ENCODE assay signal across 16 mouse cellular contexts in genomic region chr17:44637181-44637880, GRCm38 (mm10).
A peak's percentile ranks its signal among the peaks of the same experiment; 100 is the strongest.
DNase-seq lines count a peak whose midpoint lies in the region; ATAC-seq and TF ChIP-seq lines count a peak whose summit lies in the region.
"Had no signal": no experiment of that assay in that cellular context is flagged by ENCODE, and none has a peak within 500 bp of the region (broad histone marks: within the 10 kb centered on the region; RNA-seq: fewer than 3 reads in every experiment).

No protein-coding gene starts in this region.

- no peak overlapping the region for H3K27ac ChIP-seq in kidney, postnatal 0 days
- H3K27ac ChIP-seq: gastrocnemius, adult 2 months; stomach, embryonic 15.5 days had no signal

- no peaks in the 10 kb centered on the region for H3K27me3 ChIP-seq in kidney, postnatal 0 days (ENCODE audit: insufficient read depth, low read length)
- H3K27me3 ChIP-seq: Patski; stomach, embryonic 15.5 days had no signal

- intact Hi-C loops in left cerebral cortex, postnatal 36 days (cut with DNase I): no loop called here

- peak; percentile 67 to 77 for DNase-seq in frontal cortex, adult 2 months (ENCODE audit: extremely low spot score in 1 of 2, low spot score in 1 of 2)
- DNase-seq in frontal cortex, postnatal 25 days (ENCODE audit: low spot score in 2 of 2): no peak
- peak; percentile 47 for DNase-seq in kidney, postnatal 0 days (ENCODE audit: low spot score)
- DNase-seq in kidney, adult 8-10 months: no peak
- DNase-seq in brain, adult 2 months (ENCODE audit: low read depth, low spot score): peak; percentile 83
- DNase-seq in left cerebral cortex, postnatal 36 days (ENCODE audit: low spot score in 2 of 2): peak; percentile 58 to 59
- DNase-seq in thymus, adult 18-20 months: no peak
- DNase-seq: B cell, adult 2 months; embryo, embryonic 11 days; gastrocnemius, adult 2 months; lung, embryonic 14.5 days; midbrain, embryonic 14.5 days; thymus, postnatal 36 days had no signal

- TF ChIP-seq CTCF in kidney, postnatal 0 days (IDR thresholded peaks at IDR 0.05; ENCODE audit: low read depth): no peak

- 51% methylated on average over 10 of the region's 10 CpGs for WGBS in kidney, postnatal 0 days

- H3K4me3 ChIP-seq in kidney, postnatal 0 days (replicated peaks; ENCODE audit: low read depth, low read length): no peak overlapping the region
- H3K4me3 ChIP-seq: gastrocnemius, adult 2 months; stomach, embryonic 15.5 days had no signal

- no peak; the same call in 1 of the 2 replicates for ATAC-seq in kidney, postnatal 0 days (replicated peaks; ENCODE audit: low FRiP score, low read depth)
- ATAC-seq: hindbrain, embryonic 16.5 days; Patski had no signal

- no peaks in the 10 kb centered on the region for H3K4me1 ChIP-seq in kidney, postnatal 0 days (replicated peaks; ENCODE audit: insufficient read depth, low read length)
- H3K4me1 ChIP-seq: stomach, embryonic 15.5 days had no signal

- no peaks in the 10 kb centered on the region for H3K36me3 ChIP-seq in kidney, postnatal 0 days (ENCODE audit: insufficient read depth, low read length)
- H3K36me3 ChIP-seq: stomach, embryonic 15.5 days had no signal

- no peaks in the 10 kb centered on the region for H3K9me3 ChIP-seq in kidney, postnatal 0 days (replicated peaks; ENCODE audit: low read length)
- H3K9me3 ChIP-seq: stomach, embryonic 15.5 days had no signal

- no peak overlapping the region for H3K4me2 ChIP-seq in kidney, postnatal 0 days (ENCODE audit: low read length)
- H3K4me2 ChIP-seq: lung, embryonic 14.5 days; stomach, embryonic 15.5 days had no signal

- H3K9ac ChIP-seq in kidney, postnatal 0 days (ENCODE audit: low read depth, low read length): no peak overlapping the region
- H3K9ac ChIP-seq: lung, embryonic 14.5 days; stomach, embryonic 15.5 days had no signal

Comparison
In these comparisons a context has a peak if more than half of its experiments do, and no peak if none do; other contexts are left out.
1. DNase-seq: peak in frontal cortex, adult 2 months (2 of 2), kidney, postnatal 0 days (single experiment), brain, adult 2 months (single experiment) and left cerebral cortex, postnatal 36 days (2 of 2); none in frontal cortex, postnatal 25 days (0 of 2), kidney, adult 8-10 months (0 of 2) and thymus, adult 18-20 months (0 of 2).